Mouse (Mus musculus): ENCODE measurements around the gene Gsta2.
A peak's percentile ranks its signal among the peaks of the same experiment; 100 is the strongest.
"Not testable (repeated sequence)": the region's sequence is repeated elsewhere in the genome, so short reads cannot be mapped to it uniquely, and the experiment has no call there.

Gsta2 gene

GRCm38 (mm10) chr9:78355611-78356010, at the start of gene Gsta2:
Gsta2 (minus strand) TSS chr9:78355788.
- DNase-seq, result no peak

GRCm38 (mm10) chr9:78401596-78401995, 46.0 kb upstream of the Gsta2 start:
- no peak for DNase-seq

- no peak for DNase-seq
These were observed 45.0 kb upstream of the Gsta2 start for GRCm38 (mm10) chr9:78400570-78400969.

- DNase-seq, result no peak
These were observed 40.9 kb upstream of the Gsta2 start for GRCm38 (mm10) chr9:78396517-78396916.

GRCm38 (mm10) chr9:78395630-78396351, 40.2 kb upstream of the Gsta2 start, which contains the start of gene Ddx43:
Ddx43 (plus strand) TSS chr9:78395777.
- DNase-seq, result peak; percentile 16 to 31

GRCm38 (mm10) chr9:78395244-78395629, 39.6 kb upstream of the Gsta2 start:
- DNase-seq, result no peak

- no peak for DNase-seq
These were observed 39.0 kb upstream of the Gsta2 start for GRCm38 (mm10) chr9:78394602-78395001.

- no peak for DNase-seq
These were observed 38.2 kb upstream of the Gsta2 start for GRCm38 (mm10) chr9:78393741-78394140.

GRCm38 (mm10) chr9:78389981-78390380, 34.4 kb upstream of the Gsta2 start:
- DNase-seq, result no peak

GRCm38 (mm10) chr9:78386947-78387346, 31.4 kb upstream of the Gsta2 start:
- DNase-seq, result no peak

- DNase-seq, result no peak
These were observed 30.3 kb upstream of the Gsta2 start for GRCm38 (mm10) chr9:78385893-78386292.

GRCm38 (mm10) chr9:78378113-78378785, 22.7 kb upstream of the Gsta2 start, which contains the start of gene Ooep:
Ooep (minus strand) TSS chr9:78378725.
- DNase-seq, result no peak

- no peak for DNase-seq
These were observed 22.0 kb upstream of the Gsta2 start for GRCm38 (mm10) chr9:78377546-78377945.

- DNase-seq, result no peak
These were observed 19.9 kb upstream of the Gsta2 start for GRCm38 (mm10) chr9:78375486-78375885.

- no peak for DNase-seq
These were observed 19.3 kb upstream of the Gsta2 start for GRCm38 (mm10) chr9:78374885-78375389.

- no peak for DNase-seq
These were observed 18.8 kb upstream of the Gsta2 start for GRCm38 (mm10) chr9:78374397-78374796.

- DNase-seq, result no peak
These were observed 17.4 kb upstream of the Gsta2 start for GRCm38 (mm10) chr9:78372827-78373504.

- DNase-seq, result no peak
These were observed 15.9 kb upstream of the Gsta2 start for GRCm38 (mm10) chr9:78371441-78371840.

GRCm38 (mm10) chr9:78369786-78370185, 14.2 kb upstream of the Gsta2 start:
- no peak for DNase-seq

- no peak for DNase-seq
These were observed 13.8 kb upstream of the Gsta2 start for GRCm38 (mm10) chr9:78369349-78369748.

- DNase-seq, result no peak
These were observed 13.2 kb upstream of the Gsta2 start for GRCm38 (mm10) chr9:78368671-78369293.

GRCm38 (mm10) chr9:78367959-78368358, 12.4 kb upstream of the Gsta2 start, which contains the start of gene Dppa5a:
Dppa5a (minus strand) TSS chr9:78368177.
- DNase-seq, result not testable (repeated sequence)

All from B cell, adult 2 months (primary cell).